Mouse (Mus musculus) frontal cortex, postnatal 14 days (tissue): ENCODE data around the gene Papss2.

Source experiments
- DNase-seq, 2 experiments: peaks; one replicate each; pipeline ENCODE4 v3.0.0; 2022; ENCODE audit warnings: low spot score in 2 of 2

Gene Papss2

DNA sequence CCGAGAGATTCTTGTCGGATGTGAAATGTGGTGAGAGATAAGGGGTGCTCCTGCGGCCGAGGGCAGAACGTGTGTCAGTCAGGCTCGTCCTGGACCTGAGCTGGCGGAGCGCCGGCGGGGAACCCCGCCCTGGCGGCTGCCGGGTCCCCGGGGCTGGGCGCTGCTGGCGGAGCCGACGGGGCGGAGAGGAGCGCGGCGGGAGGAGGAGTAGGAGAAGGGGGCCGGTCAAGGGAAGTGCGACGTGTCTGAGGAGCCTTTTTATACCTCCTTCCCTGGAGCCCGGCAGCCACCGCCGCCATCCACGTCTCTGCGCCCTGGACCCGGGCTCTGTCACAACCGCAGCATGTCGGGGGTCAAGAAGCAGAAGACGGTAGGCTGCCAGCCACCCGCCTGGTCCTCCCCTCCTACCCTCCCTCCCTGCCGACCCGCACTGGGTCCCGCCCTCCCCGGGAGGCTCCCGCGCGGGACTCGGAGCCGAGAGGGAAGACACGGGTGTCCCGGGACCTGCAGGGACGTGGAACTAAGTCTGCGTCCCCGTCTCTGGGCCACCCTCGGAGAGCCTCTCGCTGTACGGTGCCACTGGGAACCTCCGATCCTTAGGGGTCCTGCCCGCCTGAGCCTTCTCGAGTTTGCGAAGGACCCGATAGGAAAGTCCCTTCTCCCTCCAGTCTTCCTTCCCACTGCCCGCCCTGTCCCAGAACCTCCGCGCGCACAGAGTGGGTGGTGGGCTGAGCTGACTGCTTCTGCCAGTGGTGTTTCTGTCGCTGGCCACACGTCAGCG is at the start of gene Papss2:
Papss2 (plus strand) TSS at position 285 of the 781 bp plus-strand sequence.
- peak in 1 of 2 experiments; percentile 18 for DNase-seq

DNA sequence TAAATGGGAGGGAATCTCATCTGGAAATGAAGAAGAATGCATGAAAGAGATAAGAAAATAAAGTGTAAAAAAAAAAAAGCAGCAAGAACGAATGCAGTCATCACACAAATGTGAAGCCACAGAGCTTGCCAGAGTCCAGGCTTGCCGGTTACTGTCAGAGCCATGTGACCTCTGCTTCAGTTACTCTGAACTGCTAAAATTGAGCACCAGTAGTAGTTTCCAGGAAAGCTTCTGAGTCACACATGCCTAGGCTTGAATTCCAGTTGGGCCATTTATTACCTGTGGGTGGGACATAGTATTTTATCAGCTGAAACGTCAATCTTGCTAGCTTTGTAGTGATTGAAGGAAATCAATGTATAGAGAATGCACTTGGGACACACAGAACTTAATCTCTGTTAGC is 48.2 kb upstream of the Papss2 start:
- no peak for DNase-seq

GRCm38 (mm10) chr19:32548202-32548601 is 47.4 kb upstream of the Papss2 start:
- no peak for DNase-seq

GRCm38 (mm10) chr19:32550446-32550845 is 45.1 kb upstream of the Papss2 start:
- no peak for DNase-seq

DNA sequence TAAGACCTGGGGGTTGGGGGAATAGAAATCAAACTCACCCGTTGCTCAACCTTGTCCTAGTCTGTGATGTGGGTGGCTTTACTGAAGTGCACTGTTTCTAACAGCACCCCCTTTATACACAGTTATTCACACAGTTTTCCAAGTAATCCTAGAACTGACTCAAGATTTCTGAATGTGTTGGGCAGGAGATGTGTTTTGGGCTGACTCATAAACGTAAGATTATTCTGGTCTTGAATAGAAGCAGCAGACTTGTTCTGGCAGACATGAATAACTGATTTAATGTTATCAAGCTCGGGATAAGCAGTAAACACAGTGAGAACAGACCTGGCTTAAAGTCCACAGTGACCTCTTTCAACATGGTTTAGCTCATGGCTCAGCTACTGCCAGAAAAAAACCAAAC is 44.1 kb upstream of the Papss2 start:
- no peak for DNase-seq

DNA sequence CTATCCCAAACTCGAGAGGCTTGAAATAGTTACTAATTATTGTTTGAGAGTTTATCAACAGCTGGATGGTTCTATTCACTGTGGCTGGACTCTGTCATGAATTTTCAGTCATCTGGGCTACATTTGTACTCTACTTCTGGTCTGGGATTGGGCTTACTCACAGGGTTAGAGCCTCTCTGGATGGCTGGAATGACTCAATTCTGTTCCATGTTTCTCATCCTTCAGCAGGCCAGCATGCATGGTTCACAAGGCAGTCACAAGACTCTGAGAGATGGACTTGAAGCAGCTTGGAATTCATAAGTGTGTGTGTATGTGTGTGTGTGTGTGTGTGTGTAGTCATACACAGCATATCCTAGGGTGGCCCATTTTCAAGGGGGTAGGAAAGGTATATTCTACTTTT is 43.5 kb upstream of the Papss2 start:
- no peak for DNase-seq

- no peak for DNase-seq
Observed at GRCm38 (mm10) chr19:32553310-32553709, 42.3 kb upstream of the Papss2 start.

DNA sequence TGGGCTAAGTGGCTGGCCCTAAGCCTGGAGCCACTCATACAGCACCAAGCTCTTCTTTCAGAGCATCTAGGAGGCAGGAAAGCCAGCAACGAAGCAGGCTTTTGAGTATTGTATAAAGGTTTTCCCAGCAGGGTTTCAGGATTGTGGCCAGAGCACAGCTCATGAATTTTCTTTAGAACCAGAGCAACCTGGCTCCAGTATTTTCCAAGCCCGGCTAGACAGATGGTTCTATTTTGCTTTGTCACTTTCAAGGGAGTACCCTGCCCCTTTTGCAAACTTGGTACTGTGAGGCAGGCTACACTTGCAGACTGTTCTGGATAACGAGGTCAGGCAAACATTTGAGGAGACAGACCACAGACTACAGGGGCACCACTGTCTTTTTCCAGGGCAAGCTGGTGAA is 40.3 kb upstream of the Papss2 start:
- peak in 1 of 2 experiments; percentile 14 for DNase-seq

GRCm38 (mm10) chr19:32567025-32567424 is 28.6 kb upstream of the Papss2 start:
- no peak for DNase-seq

DNA sequence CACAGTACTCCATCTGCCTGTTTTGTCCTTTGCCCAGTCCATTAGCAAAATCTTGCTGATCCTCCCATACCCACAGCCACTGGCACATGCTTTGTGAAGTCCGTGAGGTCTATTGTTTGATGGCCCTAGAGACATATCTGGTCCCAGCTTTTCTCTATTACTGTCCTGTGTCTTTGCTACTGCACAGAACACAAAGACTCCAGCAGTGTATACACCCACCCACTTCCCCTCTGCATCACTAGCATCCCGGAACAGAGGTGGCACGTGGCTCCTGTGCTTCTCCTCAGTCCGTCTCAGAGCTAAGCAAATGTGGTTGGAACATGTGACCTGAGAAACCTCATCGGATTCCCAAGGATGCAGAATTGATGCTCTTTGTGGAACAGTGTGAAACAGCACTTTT is 28.1 kb upstream of the Papss2 start:
- no peak for DNase-seq

- no peak for DNase-seq
Observed at GRCm38 (mm10) chr19:32568470-32568869, 27.1 kb upstream of the Papss2 start.

- DNase-seq = no peak
Observed at GRCm38 (mm10) chr19:32568961-32569653, 26.5 kb upstream of the Papss2 start.

- DNase-seq = no peak
Observed at GRCm38 (mm10) chr19:32569725-32570124, 25.9 kb upstream of the Papss2 start.

GRCm38 (mm10) chr19:32572191-32572590 is 23.4 kb upstream of the Papss2 start:
- no peak for DNase-seq

GRCm38 (mm10) chr19:32573259-32573658 is 22.3 kb upstream of the Papss2 start:
- DNase-seq = no peak

- no peak for DNase-seq
Observed at GRCm38 (mm10) chr19:32574846-32575245, 20.7 kb upstream of the Papss2 start.

DNA sequence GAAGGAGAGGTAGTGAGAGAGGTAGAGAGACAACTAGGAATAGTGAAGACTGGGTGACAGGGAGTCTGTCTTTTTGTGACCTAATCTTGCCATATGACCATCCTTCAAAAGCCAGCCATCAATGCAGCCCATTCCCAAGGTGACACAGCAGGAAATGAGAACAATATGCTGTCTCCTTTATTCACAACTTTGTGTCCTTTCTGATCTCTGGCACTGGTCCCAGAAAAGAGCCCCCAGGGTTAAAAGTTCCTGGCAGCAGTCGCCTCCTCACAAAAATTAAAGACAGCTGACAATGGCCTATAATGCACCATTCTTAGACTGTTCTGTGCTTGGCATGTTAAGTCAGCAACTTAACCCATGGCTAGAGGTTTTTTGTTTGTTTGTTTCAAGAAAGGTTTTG is 17.8 kb upstream of the Papss2 start:
- DNase-seq = no peak

GRCm38 (mm10) chr19:32583091-32583766 is 12.4 kb upstream of the Papss2 start:
- no peak for DNase-seq

GRCm38 (mm10) chr19:32587727-32588126 is 7.9 kb upstream of the Papss2 start:
- no peak for DNase-seq

DNA sequence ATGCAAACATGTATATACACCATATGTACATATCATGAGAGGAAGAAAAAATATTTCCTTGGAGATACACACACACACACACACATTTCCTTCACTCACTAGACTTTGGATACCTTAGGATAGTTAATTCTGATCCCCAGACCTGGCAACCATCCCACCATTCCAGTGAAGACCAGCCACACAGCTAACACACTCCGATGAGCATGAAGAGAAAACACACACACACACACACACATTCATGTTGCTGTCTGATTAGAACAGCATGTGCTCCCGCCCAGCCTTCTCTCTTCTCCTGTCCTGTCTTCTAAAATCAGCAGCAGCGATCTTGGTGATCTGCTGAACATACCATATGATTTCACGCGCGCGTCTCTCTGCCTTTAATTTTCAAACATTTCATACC is 2.8 kb upstream of the Papss2 start:
- no peak for DNase-seq

DNA sequence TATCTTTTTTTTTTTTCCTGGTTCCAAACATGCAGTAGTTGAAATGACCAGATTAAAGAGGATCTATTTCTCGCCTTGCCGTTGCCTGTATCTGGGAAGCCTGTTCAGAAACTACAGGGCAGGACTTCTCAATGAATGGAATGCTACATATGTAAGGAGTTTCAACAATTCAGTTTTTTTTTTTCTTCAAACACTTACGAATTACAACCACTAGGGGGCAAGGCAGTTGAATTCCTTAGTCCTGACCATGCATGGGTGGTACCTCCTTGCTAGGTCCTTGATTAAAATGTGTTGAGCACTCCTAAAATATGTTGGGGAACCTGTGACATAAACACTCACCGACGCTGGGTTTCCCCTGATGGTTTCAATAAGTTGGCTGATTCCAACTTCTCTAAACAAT is 1.7 kb upstream of the Papss2 start:
- no peak for DNase-seq

- no peak for DNase-seq
Observed at GRCm38 (mm10) chr19:32595131-32595505, 472 bp upstream of the Papss2 start.

- DNase-seq = no peak
Observed at GRCm38 (mm10) chr19:32599006-32599405, 3.4 kb downstream of the Papss2 start.
